Mouse (Mus musculus) gastrocnemius, postnatal 25 days (tissue): ENCODE measurements around the gene Mthfr. TPM values are rescaled to one million over a fixed set of nuclear protein-coding genes. Genes with fewer than 3 reads are reported as not detected.
A peak's percentile ranks its signal among the peaks of the same experiment; 100 is the strongest.

Experiments
- DNase-seq: peaks from one replicate; pipeline ENCODE4 v3.0.0; 2022
- total RNA-seq, 2 experiments: library from RNA; stranded (reverse); gene quantifications; 1 replicate in 1 of 2; 2 replicates in 1 of 2; pipeline ENCODE4 v1.2.3; 2021

Gene Mthfr
- total RNA-seq, 2 experiments from 2014 or later, result 6.8 to 9.4 TPM

DNA sequence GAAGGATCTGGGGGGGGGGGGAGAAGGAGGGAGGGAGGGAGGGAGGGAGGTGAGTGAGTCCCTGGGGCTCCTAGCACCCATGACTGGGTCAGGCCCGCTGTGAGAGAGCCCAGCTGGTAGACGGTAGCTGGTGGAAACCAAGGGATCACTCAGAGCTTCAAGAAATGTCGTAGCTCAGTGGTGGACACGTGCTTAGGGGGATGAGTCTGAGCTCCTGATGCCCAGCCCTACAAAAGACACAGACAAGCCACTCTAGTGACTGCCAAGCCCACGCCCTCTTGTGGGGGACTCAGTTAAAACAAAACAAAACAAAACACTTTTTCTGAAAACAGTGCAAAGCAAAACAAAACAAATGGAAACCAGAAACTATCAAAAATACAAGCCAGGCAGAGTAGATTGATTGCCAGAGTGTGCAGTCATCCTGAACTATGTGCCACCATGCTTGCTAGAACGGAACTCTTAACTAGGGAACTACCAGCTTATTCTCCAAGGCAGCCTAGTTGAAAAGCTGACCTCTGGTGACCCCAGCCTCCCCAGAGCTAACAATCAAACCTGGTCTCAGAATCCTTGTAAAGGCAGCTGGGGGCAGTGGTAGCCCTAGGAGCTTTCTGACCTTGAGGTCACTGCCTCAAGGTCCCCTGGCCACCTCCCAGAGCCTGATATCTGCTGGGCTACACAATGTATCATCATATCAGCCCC is 27.0 kb downstream of the Mthfr start:
- DNase-seq, result no peak

DNA sequence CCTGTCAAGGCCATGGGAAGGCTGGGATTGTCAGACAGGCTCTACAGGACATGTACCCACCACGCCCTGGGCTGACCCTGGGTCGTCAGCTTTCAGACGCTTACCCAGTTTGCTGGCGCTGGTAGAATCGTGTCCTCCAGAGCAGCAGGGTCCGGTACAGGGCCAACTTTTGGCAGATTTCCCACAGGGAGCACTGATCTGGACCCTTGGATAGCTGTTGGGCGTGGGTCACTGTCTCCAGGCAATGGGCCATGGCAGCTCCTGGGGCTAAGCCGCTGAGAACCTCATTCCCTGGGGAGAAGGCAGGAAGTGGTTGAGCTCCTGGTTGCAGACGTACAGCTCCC is 27.5 kb downstream of the Mthfr start:
- DNase-seq, result peak; percentile 59

GRCm38 (mm10) chr4:148067346-148067745 is 28.5 kb downstream of the Mthfr start:
- DNase-seq, result no peak

DNA sequence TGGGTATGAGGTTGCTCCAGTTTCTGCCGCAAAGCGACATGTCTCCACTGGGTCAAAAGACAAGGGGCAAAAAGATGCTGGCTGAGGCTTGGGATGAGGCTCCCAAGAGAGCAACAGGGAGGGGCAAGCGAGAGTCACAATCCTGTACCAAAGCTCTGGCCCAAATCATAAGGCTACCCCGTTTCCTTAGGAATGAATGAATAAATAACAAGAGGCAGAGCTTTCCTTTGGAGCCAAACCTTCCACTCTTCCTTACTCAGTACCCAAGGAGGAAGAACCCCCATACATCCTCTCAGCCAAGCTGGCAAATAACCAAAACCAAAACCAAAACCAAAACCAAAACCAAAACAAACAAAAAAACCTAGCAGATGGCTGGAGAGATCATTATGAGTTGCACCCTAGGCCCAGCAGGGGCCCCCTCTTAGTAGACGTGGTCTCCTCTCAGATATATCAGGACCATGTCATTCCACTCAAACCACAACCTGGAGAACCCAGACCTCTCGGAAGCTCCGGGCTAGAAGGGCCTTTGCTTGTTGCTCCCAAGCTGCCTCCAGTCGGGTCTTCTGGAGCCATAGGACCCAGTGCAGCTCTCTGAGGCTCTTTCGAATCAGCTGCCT is 30.8 kb downstream of the Mthfr start:
- DNase-seq, result no peak

GRCm38 (mm10) chr4:148071508-148071907 is 32.6 kb downstream of the Mthfr start:
- peak; percentile 75 for DNase-seq

GRCm38 (mm10) chr4:148074521-148075189 is 35.8 kb downstream of the Mthfr start:
- no peak for DNase-seq

- DNase-seq, result peak; percentile 65
Observed at GRCm38 (mm10) chr4:148075259-148075658, 36.4 kb downstream of the Mthfr start.

DNA sequence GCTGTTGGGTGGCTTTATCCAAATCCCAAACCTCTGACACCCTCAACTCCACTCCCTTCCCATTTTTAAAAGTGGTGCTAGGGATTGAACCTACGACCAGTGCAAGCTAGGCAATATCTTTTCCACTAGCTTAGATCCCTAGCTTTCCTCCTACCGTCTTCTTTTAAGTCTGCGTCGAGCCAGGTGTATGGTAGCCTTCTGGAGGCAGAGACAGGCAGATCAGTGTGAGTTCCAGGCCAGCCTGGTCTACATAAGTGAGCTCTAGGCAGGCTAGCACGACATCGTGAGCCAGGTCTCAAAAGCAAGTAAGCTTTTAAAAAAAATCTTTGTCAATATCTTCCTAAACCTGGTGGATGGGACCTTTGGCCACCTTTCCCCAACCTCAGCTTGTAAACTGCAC is 37.0 kb downstream of the Mthfr start:
- DNase-seq, result no peak

DNA sequence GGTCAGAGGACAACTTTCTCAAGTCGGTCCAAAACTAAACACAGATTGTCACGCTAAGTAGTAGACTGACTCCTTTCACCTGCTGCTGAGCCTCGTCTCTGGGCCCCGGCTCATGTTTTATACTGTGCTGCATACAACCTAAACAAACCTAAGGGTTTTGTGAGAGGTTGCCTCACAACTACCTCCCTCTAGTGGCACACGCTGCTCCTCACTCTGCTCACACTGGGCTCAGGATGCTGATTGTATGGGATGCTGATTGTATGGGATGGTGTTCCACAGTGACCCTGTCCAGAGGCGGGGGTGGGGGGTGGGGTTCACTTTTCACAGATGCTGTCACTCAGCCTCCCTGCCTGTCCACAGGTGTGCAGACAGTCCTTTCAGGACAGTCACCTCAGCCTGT is 40.3 kb downstream of the Mthfr start:
- DNase-seq, result no peak

DNA sequence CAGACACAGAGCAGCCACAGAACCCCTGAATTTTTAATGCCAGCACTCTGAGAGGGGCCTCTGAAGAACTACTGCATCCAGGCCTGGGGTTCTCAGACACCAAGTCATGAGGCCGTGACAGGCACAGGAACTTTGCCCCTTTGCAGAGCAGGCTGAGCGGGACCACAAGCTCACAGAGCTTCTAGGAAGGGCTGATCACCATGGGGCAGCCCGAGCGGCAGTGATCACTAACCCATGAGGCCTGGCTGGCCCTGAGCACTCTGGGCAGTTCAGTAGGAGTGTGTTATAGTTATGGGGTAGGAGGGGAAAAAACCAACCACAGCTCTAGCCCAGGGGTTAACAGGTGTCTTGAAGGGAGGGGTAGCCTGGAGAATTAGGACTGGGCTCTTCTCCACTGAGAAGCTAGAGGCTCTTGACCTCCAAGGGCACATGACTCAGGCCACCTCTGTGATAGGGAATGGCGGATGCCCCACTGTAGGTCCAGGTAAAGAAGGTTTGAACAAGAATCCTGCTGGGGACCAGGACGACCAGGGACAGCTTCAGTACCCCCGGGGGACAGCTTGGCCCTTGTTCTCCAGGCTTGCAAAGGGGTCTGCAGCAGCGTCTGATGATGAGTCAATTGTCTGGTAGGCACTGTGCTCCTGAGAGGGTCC is 41.2 kb downstream of the Mthfr start:
- no peak for DNase-seq

DNA sequence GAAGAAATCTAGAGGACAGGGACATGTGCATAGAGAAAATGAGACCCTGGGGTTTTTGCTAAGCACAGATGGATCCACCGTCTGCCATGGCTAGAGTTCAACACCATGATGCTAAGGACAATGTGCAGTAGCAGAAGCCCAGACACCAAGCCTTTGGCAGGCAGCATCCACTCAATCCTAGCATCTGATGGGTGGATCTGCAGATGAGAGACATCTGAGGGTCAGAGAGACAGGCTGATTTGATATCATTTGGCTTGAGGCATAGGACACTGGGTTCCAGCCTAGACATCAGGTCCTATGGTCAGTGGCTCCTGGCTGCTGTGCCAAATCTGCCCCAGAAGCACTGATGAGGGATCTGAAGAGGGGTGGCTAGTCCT is 41.7 kb downstream of the Mthfr start:
- no peak for DNase-seq

GRCm38 (mm10) chr4:148081201-148081600 is 42.3 kb downstream of the Mthfr start:
- no peak for DNase-seq

- no peak for DNase-seq
Observed at GRCm38 (mm10) chr4:148082257-148083044, 43.6 kb downstream of the Mthfr start.

DNA sequence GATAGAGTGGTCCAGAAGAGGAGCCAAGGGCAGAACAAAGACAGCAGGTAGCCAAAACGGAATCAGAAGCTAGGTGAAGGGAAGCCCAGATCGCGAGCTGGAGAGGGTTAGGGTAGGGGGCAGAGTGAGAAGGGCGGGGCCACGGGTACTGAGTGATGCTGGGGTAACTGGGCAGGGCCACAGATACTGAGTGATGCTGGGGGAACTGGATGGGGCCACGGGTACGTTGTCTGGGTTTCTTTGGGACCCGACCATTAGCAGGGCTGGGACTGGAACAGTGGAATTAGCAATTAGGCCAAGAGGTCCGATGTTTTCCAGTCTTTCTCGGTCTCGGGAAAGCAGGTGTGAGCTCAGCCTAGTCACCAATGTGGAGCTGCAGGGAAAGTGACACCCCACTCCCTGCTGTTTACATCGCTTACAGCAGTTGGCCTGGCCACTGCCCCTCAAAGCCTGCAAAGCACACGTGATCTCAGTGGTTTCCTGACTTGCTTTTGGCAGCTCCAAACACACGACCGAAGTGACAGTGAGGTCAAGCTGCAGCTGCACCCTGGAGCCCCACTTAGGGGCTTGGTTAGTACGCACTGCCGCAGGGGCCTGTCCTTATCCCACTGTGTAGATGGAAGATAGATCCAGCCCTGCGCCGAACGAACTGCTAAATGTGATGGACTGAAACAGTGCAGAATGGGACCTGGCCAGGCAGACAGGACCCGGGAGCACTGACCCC is 44.5 kb downstream of the Mthfr start:
- peak; percentile 54 for DNase-seq

DNA sequence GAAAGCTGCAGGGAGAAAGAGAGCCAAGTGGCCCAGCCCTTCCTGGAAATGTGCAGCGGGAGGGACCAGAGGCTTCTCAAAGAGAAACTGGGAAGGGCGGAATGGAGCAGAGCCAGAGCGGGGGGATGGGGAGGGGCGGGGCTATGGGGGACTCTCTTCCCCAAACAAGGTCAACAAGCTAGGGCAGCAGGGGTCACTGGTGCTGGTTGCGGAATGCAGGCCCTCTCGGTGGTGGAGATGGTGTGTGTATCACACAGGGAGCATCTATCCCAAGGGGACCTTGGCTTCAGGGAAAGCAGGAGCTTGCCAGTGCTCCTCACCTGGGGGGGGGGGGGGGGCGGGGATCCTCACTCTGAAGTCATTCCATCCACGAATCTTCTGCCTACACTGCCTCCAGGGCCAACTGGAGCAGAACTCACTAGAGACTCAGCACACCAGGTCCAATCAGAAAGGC is 45.4 kb downstream of the Mthfr start:
- DNase-seq, result peak; percentile 64

DNA sequence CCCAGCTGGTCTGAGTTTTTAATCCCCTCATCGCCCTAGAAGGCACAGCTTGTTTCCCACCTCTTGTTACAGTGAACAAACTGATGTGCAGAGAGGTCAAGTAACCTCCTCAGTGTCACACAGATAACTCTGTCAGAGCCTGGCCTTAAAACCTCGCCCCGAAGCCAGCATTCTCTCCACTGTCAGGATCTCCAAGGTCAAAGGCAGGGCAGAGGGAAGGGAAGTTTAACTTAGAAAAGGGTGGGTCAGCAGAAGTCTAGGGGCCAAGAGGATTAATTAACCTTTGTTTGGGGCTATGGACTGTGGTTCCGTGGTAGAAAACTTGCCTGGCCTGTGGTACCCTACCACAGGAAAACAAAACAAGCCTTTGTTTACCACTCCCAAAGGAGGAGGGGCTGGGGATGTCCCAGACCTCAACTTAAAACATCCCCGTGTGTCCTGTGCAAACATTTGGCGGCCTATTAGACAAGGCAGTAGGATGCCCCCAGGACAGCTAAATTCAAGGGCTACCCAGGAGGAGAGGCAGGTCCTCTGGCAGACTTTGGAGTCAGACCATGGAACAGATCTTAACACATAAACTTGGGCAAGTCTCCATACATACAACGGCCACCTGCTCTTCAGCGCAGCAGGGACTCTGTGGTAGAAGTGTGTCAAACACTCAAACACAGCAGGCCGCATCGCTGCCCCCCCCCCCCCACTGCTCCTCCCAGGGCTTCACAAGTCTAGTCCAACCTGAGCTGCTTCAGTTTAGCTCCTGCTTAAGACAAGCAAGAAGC is 46.4 kb downstream of the Mthfr start:
- DNase-seq, result no peak

GRCm38 (mm10) chr4:148085907-148086305 is 47.0 kb downstream of the Mthfr start:
- no peak for DNase-seq

DNA sequence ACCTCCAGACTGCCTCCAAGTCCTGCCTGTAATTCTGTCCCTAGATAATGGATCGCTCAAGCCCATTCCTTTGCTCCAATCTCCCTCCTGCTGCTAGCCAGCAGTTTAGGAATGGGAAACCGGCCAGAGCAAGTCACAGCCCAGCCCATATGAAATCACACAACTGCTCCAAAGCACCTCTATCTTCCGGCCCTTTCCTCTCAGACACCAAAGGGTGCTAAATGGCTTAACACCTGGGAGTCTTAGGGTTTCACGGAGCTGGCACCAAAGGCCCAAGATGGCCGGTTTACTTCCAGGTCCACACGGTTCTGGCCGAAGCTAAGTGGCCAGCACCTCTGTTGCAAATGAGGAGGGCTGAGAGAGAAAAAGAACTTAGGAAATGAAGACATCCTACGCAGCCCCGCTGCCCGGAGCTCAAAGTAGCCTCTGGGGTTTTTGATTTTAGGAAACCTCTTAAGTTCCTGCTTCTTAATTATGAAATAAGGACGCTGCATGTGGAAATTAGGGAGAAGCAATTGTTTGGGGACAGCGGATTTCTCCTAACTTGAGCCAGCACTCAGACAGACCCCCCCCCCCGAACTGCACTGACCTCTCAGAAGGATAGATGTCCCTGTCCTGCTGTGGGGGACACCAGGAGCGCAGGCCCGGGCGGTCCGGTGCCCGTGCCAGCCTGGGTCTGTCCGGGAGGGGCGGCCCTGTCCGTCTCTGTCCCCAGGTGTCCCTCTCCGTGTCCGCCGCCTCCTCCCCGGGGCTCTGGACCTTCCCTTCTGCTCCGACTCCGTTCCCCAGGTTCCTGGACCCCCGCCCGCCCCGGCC is 48.4 kb downstream of the Mthfr start:
- DNase-seq, result peak; percentile 48

GRCm38 (mm10) chr4:148087907-148088527 is 49.1 kb downstream of the Mthfr start, which contains the start of gene Agtrap:
Gene Agtrap (minus strand): TSS chr4:148088031.
- DNase-seq, result peak; percentile 94
